Mouse (Mus musculus): ENCODE data around the gene Sema4a.
"Not testable (repeated sequence)": the region's sequence is repeated elsewhere in the genome, so short reads cannot be mapped to it uniquely, and the experiment has no call there.

Sema4a gene

DNA sequence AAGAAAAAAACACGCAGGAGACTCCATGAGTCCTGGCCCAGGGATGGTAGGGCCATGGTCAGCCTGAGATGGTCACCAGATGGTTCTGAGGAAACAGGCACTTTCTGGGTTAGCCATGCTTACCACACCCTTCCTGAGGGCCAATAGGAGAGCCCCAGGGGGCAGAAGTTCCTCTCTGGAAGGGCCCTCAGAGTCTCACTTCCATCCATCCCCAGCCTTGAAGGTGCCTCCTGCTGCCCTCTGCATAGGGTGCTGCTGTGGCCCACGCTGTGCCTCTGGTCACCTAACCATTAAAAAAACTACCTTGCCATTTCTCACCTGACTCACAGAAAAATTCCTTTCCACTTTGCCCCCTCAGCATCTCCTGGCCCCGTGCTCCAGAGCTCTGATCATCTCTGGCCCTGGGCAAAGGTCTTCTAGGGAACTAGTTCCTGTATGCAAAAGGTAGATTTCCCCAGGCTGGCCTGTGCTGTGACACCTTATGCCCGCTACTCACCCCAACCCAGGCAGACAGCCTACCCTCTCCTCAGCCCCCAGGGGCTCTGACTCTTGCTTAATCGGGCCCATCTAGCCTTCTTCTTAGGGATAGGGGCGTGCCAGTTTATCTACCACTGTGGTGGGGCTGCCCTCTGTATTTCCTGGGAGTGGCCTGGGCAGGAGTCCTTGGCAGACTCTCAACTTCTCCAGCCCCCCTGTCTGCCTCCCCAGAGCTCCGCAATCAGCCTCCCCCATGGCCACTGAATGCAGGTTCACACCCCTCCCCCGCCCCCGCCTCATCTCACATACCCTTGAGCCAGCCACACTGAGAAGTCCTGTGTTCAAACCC, 6.0 kb downstream of the Sema4a start:
- DNase-seq = no peak

DNA sequence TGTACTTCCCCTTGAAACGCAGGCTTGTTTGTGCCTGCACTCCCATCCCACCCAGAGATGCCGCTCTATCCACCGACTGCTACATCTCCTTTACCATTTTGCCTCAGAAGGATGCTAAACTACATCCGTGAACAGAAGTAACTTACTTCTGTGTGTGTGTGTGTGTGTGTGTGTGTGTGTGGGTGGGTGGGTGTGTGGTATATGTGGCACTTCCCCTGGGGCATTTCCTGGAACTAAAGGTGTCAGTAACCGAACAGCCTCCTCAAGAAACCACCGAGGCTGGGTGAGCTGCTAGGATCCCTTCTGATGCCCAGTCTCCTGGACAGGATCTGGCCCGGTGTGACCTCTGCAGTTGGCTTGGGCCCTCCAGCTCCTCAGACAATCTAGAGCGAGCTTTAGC, 7.0 kb downstream of the Sema4a start:
- no peak for DNase-seq

DNA sequence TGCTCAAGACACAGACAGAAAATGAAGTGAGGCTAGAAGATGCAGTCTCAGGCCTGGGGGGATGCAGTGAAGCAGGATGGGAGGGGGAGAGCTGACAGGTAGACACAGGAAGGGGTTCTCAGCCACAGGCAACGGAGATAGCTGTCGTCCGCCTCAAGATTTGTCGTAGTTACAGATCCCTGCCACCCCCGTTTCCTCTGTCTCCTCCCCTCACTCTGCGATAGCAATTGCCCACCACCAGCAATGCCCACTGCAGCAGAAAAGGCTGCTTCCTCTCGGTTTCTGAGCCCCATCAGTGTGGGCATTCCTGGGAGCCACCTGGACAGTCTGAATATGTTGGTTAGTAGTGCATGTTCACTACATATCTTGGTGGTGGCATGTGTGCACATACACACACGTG, 7.6 kb downstream of the Sema4a start:
- DNase-seq = no peak

DNA sequence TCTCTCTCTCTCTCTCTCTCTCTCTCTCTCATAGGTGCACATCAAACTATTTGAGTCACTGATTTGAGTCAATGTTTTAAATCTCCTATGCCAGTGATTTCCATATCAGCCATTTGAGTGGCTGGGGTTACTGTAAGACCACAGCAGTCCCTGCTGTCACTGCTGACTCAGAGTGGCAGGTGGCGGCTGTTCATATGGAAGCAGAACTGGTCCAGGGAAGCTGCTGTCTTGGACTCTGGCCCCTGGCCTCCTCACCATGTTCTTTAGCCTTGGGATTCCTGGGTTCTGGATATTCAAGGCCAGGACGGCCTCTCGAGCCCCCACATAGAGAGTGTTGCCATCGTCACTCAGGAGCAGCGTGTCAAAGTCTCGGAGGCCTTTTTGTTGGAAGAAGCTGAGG, 8.3 kb downstream of the Sema4a start:
- no peak for DNase-seq

DNA sequence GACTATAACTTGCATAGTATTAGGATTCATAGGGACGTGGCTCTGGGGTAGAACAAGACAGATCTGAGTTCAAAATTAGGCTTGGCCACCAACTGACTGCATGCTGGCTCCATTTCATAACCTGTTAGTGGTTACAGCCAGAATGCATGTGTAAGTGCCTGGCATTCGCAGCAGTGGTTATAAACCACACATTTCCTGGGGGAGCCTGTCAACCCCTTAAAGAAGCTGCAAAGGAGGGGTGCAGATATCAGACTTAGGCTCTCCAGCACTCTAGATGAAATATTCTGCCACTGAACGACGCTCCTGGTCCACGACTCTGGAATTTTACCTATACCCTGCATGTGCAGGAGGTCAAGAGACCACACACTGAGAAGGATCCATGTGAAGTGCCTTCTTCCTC, 8.7 kb downstream of the Sema4a start:
- no peak for DNase-seq

DNA sequence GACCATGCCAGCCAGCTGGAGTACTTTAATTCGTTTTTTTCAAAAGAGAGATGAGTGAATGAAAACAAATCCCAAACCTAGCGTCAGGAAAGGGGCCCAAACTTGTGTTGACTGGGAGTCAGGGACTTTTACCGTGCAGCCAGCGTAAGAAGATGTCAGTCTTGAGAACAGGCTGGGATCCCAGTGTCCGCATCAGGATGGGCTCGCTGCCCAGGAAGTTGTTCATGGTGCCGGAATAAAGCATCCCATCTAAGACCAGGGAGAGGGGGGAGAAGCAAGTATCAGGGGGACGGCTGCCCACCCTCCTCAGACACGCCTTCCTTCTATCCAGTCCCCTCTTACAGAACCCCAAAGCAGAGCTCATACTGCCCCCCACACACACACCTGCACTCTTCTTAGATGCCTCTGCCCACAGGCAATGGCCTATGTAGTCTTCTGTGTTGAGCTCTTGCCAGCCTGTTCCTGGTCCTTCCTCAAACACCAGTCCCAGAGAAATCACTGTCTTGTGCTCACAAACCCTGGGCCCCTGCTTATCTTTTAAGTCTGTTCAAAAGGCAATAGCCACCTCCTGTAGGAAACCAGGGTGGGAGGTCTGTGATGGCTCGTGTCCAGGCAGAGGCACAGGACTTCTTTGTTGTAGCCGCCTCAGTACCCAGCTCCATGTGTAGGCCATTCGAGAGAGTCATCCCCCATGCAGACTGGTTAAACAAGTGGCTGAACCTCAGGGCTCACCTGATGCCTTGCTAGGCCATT, 10.4 kb downstream of the Sema4a start:
- no peak for DNase-seq

DNA sequence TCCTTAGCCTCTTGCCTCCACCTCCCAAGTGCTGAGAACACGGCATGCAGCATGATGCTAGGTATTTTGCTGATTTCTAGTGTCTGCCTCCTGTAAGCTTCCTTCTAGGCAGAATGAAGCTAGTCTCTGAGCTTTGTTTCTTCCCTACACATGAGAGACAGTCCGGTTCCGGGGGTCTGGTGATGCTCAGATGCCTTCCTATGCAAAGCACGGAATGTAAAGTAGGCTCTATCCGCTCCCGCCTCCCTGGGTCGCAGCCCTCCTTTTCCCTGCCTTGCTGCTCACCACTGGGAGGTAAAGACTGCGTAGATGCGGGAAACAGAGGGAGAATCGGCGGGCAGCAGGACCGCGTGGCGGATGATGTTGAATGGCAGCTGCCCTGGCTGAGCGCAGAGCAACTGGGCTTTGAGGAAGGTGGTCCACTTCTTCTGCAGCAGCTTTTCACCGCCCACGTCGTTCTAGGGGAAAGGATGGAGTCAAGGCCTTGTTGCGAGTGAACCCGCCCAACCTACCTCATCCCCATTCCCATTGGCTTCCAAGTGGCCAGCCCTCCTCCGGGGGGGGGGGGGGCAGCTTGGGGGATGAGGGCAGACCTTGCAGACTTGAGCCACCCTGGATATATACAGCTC, 11.5 kb downstream of the Sema4a start:
- peak; percentile 68 for DNase-seq

DNA sequence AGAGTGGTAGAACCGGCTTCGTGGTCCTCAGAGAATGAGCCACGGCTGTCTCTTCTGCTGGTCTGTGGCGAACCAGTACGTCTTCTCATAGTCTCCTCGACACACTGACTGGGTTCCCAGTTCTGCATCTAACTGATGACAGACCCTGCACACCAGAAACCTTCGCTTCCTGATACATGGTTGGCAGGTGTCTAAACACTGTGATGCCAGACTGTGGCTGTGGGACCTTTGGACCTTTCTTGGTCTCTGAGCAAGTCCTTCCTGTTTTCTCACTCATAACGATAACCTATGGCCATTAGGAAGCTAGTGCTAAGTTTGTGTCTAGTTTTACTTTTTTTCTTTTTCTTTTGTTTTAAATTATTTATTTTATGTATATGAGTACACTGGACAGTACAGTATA, 12.5 kb downstream of the Sema4a start:
- DNase-seq = no peak

DNA sequence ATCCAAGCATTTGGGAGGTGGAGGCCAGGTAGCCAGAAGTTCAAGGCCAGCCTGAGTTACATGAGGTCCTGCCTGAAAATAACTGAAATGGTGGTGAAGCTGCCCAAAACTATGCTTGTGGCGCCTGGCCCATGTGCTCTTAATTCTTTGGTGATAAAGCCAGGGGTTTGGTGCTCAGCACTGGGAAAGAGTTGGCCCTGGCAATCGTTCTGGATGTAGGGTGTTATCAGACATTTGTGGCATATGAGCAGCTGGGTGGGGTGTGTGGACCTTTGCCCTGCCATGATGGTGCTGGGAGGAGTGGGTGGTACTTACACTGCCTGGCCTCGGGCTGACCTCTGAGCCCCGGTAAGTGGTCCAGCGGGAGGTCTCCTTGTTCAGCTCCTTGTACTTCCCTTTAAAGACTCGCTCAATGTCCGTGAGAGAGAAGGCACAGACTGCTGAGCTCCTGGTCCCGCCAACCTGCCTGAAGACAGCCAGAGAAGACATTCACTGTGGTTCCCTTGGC, 13.3 kb downstream of the Sema4a start:
- no peak for DNase-seq

DNA sequence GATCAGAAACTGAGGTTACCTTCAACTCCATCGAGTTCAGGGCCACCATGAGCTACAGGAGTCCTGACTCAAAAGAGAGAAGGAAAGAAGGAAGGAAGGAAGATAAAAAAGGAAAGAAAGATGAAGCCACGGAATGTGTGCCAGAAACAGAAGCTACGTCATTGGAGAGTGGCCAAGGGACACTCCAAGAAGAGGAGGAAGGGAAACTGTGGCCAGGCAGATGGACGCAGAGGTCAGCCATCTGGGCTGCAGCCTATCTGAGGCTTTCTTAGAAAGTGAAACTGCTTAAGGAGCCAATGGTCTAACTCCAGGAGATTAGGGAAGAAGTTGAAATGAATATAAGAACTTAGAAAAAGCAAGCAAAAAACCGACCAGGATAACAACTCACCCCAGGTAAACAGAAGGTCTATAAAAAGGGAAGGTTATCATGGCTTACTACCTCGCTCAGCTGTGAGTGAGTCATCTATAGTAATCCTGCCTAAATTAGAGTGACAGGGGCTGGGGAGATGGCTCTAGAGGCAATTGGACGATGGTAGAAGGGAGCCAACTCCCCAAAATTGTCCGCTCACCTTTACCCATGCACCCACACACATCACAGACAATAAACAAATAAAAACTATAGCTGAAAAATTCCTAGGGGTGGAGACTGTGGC, 14.4 kb downstream of the Sema4a start:
- no peak for DNase-seq

DNA sequence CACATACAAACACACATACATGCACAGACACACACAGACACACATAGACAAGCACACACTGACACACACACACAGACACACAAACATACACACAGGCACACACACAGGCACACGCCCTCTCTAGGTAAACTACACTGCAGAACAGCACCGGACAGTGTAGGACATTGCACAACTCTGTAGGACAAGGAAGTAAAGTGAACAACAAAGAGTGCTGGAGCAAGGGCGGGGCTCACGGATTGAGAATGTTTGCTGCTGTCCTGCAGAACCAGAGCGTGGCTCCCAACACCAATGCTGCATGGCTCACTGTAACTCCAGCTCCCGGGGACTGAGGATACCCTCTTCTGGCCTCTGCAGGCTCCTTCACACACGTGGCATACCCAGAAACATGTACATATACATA, 18.1 kb downstream of the Sema4a start:
- no peak for DNase-seq

DNA sequence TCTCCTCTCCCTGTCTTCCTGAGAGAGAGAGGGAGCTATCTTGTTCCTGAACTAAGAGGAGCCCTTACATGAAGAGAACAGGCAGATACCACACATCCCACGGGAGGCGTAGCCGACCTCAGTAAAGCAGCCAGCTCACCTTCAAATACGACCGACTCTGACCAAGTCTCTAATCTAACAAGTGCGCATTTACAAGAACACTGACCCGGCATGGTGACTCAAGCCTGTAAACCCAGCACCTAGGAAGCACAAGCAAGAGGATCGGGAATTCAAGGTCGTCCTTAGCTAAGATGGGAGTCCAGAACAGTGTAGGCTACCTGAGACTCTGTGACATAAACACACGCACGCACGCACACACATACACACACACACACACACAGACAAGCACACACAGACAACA, 18.5 kb downstream of the Sema4a start:
- DNase-seq = no peak

DNA sequence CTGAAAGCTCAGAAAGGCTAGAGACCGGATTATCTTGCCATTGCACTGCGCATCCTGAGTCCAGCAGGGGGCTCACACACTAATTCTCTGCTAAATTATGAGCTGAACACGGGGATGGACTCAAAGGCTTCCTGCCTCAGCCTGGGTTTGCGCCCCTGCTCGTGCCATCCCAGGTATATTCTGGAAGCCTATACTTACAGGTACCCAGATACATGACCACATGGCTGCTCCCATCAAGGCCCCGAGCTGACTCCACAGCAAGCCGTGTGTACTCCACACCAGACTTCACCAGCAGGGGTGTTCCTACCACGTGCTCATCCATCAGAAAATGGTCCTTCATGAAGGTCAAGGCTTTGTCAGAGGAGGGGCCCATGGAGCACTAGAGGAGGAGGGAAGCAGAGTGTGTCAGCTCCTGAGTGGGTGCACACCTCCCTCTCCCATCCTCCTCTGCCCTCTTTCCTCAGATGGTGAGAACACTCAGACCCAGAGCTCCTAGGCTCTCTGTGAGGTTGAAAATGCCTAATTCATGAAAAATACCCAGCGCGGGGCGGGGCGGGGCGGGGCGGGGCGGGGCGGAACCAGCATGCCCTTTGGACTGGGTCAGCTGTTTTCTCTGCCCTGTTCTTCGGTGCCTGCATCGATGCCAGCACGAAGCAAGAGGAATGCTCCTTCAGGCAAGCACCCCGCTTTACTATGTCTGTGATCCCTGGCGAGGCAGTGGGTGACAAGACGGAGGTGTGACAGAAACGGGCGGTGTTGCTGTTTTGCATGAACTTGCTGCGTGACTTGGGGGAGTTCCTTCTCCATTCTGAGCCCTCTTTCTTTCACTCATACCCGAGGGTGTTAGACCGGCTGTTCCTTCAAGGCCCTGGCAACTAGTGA, 20.2 kb downstream of the Sema4a start:
- no peak for DNase-seq

DNA sequence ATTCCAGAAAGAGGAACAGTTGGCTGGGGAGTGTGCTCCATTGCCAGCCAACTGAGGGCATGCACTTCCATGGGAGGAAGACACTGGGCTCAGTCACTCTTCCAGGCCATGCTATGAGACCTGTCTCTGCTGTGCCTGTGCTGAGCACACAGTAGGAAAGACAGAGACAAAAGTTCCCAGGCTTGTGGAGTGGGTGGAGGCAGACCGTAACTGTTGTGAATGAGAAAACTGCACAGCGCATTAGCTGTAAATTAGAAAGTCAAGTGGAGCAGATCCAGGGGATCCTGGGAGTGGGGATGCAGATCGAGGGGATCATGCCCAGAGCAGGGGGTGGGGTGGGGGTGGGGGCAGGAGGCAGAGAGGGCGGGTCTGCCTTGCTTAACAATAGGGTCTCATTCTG, 21.4 kb downstream of the Sema4a start:
- DNase-seq = no peak

DNA sequence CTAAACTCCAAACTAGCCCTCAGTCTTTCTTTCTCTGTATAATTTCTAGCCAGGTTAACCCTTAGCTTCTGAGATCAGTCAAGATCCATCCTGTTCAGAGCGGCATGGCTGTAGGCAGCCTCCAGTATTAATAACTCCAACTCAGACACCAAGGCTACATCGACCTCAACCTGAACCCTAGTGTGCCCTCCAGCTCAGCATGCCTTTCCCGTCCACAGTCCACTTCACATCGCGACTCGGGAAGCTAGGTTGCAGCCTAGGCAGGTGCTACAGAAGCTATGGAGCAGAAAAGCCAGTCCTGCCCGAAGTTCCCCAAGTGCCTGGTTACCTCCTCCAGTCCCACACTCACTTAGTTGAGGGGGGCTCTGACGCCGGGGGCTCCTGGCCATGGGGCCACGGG, 23.5 kb downstream of the Sema4a start:
- DNase-seq = no peak

DNA sequence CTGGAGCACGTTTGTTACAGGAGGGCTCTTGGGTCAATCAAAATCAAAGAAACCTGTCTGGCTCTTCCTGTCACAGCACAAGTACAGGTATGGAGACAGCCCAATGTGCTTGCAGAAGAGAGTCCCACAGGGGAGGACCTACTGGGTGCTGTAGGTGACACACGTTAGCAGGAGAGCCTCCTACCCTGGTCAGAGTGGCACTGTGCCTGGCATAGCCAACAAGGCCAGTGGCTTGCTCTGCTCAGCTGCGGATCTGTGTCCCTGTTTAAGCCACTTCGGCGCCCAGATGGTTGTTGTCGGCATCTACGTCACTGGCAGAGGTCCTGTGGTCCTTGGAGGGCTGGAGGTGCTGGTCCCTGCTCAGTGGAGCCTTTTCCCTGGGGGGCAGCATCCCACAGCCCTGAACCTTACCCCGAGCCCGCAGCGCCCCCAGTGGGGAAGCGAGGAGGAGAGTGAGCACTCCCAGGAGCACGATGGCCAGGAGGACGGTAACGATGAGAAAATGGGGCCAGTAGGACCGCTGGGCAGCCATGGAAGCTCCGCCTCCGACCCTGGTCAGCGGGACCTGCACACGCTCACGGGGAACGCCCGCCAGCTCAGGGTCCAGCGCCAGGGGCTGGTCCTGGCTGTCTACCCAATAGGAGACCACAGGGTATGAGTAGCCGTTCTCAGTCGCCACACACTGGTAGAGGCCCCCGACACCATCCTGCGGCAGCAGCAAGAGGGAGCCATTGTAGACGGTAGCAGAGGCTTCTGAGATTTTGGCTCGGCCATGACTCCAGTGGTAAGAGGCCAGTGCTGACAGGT, 24.4 kb downstream of the Sema4a start:
- peak; percentile 77 for DNase-seq

DNA sequence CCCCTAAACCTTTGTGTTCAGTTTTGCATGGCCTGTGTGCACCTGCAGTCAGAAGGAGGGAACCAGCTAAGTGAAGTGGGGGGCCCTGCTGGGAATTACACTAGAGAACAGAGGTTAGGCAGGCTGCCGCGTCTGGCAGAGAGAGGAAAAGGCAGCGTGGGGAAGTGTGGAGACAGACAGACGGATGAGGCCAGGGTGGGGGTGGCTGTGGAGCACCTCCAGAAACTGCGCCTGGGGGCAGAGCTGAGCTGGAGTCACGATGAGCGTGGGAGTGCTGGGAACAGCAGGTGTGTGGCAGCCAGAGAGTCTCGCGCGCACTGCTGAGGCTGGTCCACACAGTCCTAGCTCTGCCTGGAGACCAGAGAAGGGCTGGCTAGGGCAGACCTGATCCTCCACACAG, 25.5 kb downstream of the Sema4a start:
- DNase-seq = no peak

DNA sequence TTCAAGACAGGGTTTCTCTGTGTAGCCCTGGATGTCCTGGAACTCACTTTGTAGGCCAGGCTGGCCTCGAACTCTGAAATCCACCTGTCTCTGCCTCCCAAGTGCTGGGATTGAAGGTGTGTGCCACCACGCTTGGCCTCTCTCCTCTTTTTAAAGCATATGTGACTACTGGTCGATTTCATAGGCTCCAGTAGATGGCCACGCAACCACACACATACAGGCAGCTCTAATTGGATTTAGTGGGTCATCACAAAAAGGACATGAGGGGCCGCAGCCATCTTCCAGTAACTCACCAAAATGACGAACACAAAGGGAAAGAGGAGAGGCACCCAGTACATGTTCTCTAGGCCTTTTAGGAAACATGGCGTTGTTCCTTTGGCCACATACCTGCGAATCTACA, 32.3 kb downstream of the Sema4a start:
- not testable (repeated sequence) for DNase-seq

DNA sequence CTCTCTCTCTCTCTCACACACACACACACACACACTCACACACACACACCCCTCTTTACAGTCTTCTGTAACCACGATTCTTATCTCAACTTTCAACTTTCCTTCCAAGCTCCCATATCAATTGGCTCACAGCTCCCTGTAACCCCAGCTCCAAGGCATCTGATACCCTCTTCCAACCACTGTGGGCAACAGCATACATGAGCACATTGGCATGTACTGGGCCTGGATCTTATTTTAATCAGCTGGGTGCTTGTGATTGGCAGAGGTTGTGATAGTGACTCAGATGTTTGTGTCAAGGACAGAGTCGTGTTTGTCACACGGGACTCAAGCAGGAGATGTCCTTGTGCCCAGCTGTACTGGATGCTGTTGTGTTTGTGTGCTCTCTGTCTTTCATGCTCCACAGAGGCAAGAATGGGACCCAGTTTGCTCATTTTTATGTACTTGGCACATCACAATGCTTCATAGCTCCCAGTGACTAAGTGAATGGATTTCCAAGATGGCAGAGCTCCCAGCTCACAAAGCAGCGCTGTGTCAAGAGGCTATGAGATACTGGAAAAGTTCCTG, 33.6 kb downstream of the Sema4a start:
- no peak for DNase-seq

DNA sequence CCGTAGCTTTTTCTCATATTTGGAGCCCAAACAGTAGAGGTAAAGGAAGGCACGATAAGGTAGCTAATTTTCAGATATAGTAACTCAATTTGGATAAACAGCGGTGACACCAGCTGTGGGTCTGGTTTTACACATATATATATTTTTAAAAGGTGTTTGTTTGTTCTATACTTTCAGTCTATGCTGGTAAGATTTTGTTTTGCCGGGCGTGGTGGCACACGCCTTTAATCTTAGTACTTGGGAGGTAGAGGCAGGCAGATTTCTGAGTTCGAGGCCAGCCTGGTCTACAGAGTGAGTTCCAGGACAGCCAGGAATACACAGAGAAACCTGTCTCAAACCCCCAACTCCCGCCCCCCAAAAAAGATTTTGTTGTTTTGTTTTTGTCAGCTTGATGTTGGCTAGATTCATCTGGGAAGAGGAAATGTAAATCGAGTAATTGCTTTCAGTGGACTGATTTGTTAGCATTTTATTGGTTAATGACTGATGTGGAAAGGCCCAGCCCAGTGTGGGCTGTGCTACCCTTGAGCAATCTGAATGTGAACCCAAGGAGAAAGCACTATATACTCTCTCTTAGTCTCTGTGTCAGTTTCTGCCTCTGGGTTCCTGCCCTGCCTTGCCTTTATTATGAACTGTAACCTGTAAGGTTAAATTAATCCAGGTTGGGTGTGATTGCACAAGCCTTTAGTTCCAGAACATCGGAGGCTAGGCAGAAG, 35.1 kb downstream of the Sema4a start:
- no peak for DNase-seq
